8 mouse cellular contexts compared by ENCODE assay signal in the genomic region with DNA sequence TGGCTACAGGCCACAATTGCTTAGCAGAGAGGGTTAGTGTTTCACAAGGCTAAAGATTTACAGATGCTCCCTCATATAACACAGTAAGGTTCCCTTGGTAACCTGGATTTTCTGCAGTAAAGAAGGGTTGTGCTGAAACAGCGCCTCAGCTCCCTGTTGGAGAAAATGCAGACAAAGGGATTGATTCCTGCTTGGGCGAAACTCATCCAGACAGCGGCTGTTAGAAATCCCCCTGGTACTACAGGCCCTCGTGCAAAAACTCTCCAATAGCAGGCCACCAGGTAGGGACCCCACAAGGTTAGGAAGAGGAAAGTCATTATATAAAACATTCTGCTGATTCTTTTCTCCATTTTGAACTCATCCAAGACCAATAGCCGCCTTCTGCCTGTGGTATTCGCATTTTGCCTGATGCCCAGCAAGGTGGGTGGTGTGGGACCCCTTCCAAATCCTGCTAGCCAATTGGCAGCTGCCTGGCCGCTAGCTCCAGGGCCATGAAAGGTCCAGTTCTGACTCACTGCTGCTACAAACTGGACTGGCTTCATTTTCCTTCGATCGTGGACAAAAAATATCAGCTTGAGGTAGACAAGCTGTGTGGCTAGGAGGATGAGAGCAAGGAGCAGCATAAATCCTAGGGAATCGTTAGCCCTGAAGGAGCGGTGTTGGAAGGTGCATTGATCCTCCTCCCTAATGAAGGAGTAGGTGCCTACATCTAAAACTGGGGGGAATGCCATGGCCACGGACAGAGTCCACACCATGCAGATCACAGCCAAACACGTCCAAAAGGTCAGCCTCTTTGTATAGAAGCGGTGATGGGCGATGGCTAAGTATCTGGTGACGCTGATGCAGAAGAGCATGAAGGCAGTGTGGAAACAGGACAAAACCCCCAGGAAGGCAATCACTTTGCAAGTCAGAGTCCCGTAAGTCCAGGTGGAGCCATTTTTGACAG. TPM values are rescaled to one million over a fixed set of nuclear protein-coding genes. Genes with fewer than 3 reads are reported as not detected.
DNase-seq lines count a peak whose midpoint lies in the region; ATAC-seq and TF ChIP-seq lines count a peak whose summit lies in the region.

No protein-coding gene starts in this region.

- H3K36me3 ChIP-seq in embryonic facial prominence, embryonic 13.5 days, result no peaks in the 10 kb centered on the region
- no peaks in the 10 kb centered on the region for H3K36me3 ChIP-seq in midbrain, postnatal 0 days (ENCODE audit: insufficient read depth, low read length)

- H3K27ac ChIP-seq in embryonic facial prominence, embryonic 13.5 days, result peak overlapping the region; percentile 49; the same call in 1 of the 2 replicates
- H3K27ac ChIP-seq in midbrain, postnatal 0 days (ENCODE audit: low read depth, low read length), result peak overlapping the region; percentile 99

- peak; percentile 35; the same call in 1 of the 2 replicates for TF ChIP-seq CTCF in midbrain, postnatal 0 days (IDR thresholded peaks at IDR 0.05)

- H3K9ac ChIP-seq in embryonic facial prominence, embryonic 13.5 days, result no peak overlapping the region
- H3K9ac ChIP-seq in midbrain, postnatal 0 days (replicated peaks; ENCODE audit: low read length, poor library complexity, severe bottlenecking), result peak overlapping the region; percentile 99

- H3K4me3 ChIP-seq in embryonic facial prominence, embryonic 13.5 days, result no peak overlapping the region
- peak overlapping the region; percentile 77 for H3K4me3 ChIP-seq in midbrain, postnatal 0 days (ENCODE audit: low read depth, low read length)

- 0 out of 2 replicates have a peak, but pooled peaks cover 7% of the 10 kb centered on the region for H3K4me1 ChIP-seq in embryonic facial prominence, embryonic 13.5 days
- peaks cover 8% of the 10 kb centered on the region; the same call in 1 of the 2 replicates for H3K4me1 ChIP-seq in midbrain, postnatal 0 days (ENCODE audit: insufficient read depth, low read length)

- peak; percentile 81 to 86 for DNase-seq in cerebellum, adult 18-20 months
- peak; percentile 39 to 69 for DNase-seq in layer of hippocampus, adult 18-20 months (ENCODE audit: low spot score in 2 of 2)
- peak; percentile 82 for DNase-seq in midbrain, postnatal 0 days (ENCODE audit: low spot score)
- no peak for DNase-seq in lung, postnatal 25 days (ENCODE audit: low spot score)
- no peak for DNase-seq in spleen, postnatal 36 days (ENCODE audit: low spot score in 2 of 2)
- DNase-seq in MN1 (ENCODE audit: low spot score), result no peak
- DNase-seq in spleen, adult 12 weeks (ENCODE audit: low spot score), result no peak

- peak overlapping the region; percentile 22; the same call in 1 of the 2 replicates for H3K4me2 ChIP-seq in embryonic facial prominence, embryonic 13.5 days
- peak overlapping the region; percentile 76 for H3K4me2 ChIP-seq in midbrain, postnatal 0 days (ENCODE audit: low read depth, low read length, poor library complexity, severe bottlenecking)

- H3K9me3 ChIP-seq in embryonic facial prominence, embryonic 13.5 days, result no peaks in the 10 kb centered on the region
- H3K9me3 ChIP-seq in midbrain, postnatal 0 days (ENCODE audit: low read length), result no peaks in the 10 kb centered on the region

- no peaks in the 10 kb centered on the region for H3K27me3 ChIP-seq in embryonic facial prominence, embryonic 13.5 days
- H3K27me3 ChIP-seq in midbrain, postnatal 0 days (ENCODE audit: insufficient read depth, low read length), result no peaks in the 10 kb centered on the region

- ATAC-seq in embryonic facial prominence, embryonic 13.5 days (ENCODE audit: insufficient number of reproducible peaks, insufficient read depth, low FRiP score, low TSS enrichment, low read depth), result no peak
- ATAC-seq in midbrain, postnatal 0 days (ENCODE audit: low FRiP score), result peak; percentile 73

- WGBS in embryonic facial prominence, embryonic 13.5 days, result 60% methylated on average over 17 of the region's 17 CpGs
- WGBS in midbrain, postnatal 0 days, result 26% methylated on average over 17 of the region's 17 CpGs

RNA-seq across cellular contexts. Expression of a gene that starts 3.7 kb away (rescaled TPM):
- polyA plus RNA-seq in embryonic facial prominence, embryonic 13.5 days (2015; fragmentation: Nextera tagmentation; extraction: Ambion mirVana), result 5.9 and 6.5 TPM in 2 replicates
- total RNA-seq in layer of hippocampus, adult 18-20 months (2021), result 10 to 100 TPM; 41.4 to 42.8 TPM
- total RNA-seq in midbrain, postnatal 0 days (2014; rRNA removed), result 121 and 134 TPM in 2 replicates
- polyA plus RNA-seq in midbrain, postnatal 0 days (2015; fragmentation: Nextera tagmentation; extraction: Ambion mirVana), result 119 and 122 TPM in 2 replicates

RNA-seq across cellular contexts. Expression of a gene that starts 35.3 kb away (rescaled TPM):
- 117 and 125 TPM in 2 replicates for polyA plus RNA-seq in embryonic facial prominence, embryonic 13.5 days (2015; fragmentation: Nextera tagmentation; extraction: Ambion mirVana)
- 10 to 100 TPM; 38.8 to 39.4 TPM for total RNA-seq in layer of hippocampus, adult 18-20 months (2021)
- total RNA-seq in midbrain, postnatal 0 days (2014; rRNA removed), result 16.5 and 24.4 TPM in 2 replicates
- polyA plus RNA-seq in midbrain, postnatal 0 days (2015; fragmentation: Nextera tagmentation; extraction: Ambion mirVana), result 122 and 130 TPM in 2 replicates

Comparison
In these comparisons a context has a peak if more than half of its experiments do, and no peak if none do; other contexts are left out.
1. DNase-seq: peak in cerebellum, adult 18-20 months (2 of 2), layer of hippocampus, adult 18-20 months (2 of 2) and midbrain, postnatal 0 days (single experiment); none in lung, postnatal 25 days (single experiment), spleen, postnatal 36 days (0 of 2), MN1 (single experiment) and spleen, adult 12 weeks (single experiment).